8 mouse cellular contexts compared by ENCODE assay signal in genomic region chr14:31165991-31166630, GRCm38 (mm10). TPM values are rescaled to one million over a fixed set of nuclear protein-coding genes. Genes with fewer than 3 reads are reported as not detected.
DNase-seq lines count a peak whose midpoint lies in the region; ATAC-seq and TF ChIP-seq lines count a peak whose summit lies in the region.

No protein-coding gene starts in this region.

- intact Hi-C loops in heart, postnatal 14 days (cut with DNase I), result no loop called here

- peak; percentile 58 for ATAC-seq in Patski
- ATAC-seq in hematopoietic stem cell, adult 5-6 weeks (replicated peaks in 1 of 2; ENCODE audit: insufficient read depth in 1 of 2, low FRiP score in 2 of 2, low TSS enrichment in 1 of 2, low read depth in 1 of 2, poor library complexity in 2 of 2, severe bottlenecking in 2 of 2), result peak; percentile 65 to 75
- ATAC-seq in activated CD4-positive, CD25-positive, alpha-beta regulatory T cell, adult 4 months, result no peak

- in situ Hi-C loops in Patski (cut with MboI; ENCODE audit: low pct_unique_long_range_greater_than_20kb), result no loop called here

- POLR2A ChIA-PET in Patski (lab: Charles Lee), result interaction anchor here (0.7 to 2.2 kb wide), 4 partner anchors 16 to 40 kb away, joined by 3 to 8 read pairs (median 6); partner anchors contain the start of gene Smim4

- H3K27me3 ChIP-seq in Patski, result no peaks in the 10 kb centered on the region

- peak; percentile 98 for DNase-seq in heart, adult 11 months
- no peak for DNase-seq in heart, postnatal 14 days
- peak; percentile 53 for DNase-seq in Patski (ENCODE audit: low read depth, low spot score)
- peak; percentile 47 to 68 for DNase-seq in lung, postnatal 4 days
- no peak for DNase-seq in embryo, embryonic 11 days
- no peak for DNase-seq in yolk sac, embryonic 10.5 days (ENCODE audit: low spot score)

- TF ChIP-seq CTCF in Patski (IDR thresholded peaks at IDR 0.05), result no peak

- CTCF ChIA-PET in Patski (lab: Charles Lee), result interaction anchor here (0.9 to 2.2 kb wide), 5 partner anchors 9 to 39 kb away, joined by 3 to 7 read pairs (median 4); no protein-coding TSS in a partner anchor

RNA-seq across cellular contexts. Expression of gene Stab1, which starts 2.3 kb away (rescaled TPM):
- 10 to 100 TPM; 74.5 to 78.7 TPM for total RNA-seq in heart, postnatal 14 days (2021)
- 0.74 TPM for polyA plus RNA-seq in Patski (2021)
- total RNA-seq in hematopoietic stem cell, adult 5-6 weeks (2017), result 0.25 TPM in 1 of 2 replicates, not detected in the other
- polyA plus RNA-seq in activated CD4-positive, CD25-positive, alpha-beta regulatory T cell, adult 4 months (2017; shearing (Covaris generic)), result 1 to 10 TPM; 1.6 to 1.9 TPM

RNA-seq across cellular contexts. Expression of gene Nt5dc2, which starts 35.3 kb away (rescaled TPM):
- 10 to 100 TPM; 23.5 to 28.2 TPM for total RNA-seq in heart, postnatal 14 days (2021)
- 268 TPM for polyA plus RNA-seq in Patski (2021)
- 54.5 and 57.9 TPM in 2 replicates for total RNA-seq in hematopoietic stem cell, adult 5-6 weeks (2017)
- not detected for polyA plus RNA-seq in activated CD4-positive, CD25-positive, alpha-beta regulatory T cell, adult 4 months (2017; shearing (Covaris generic))

RNA-seq across cellular contexts. Expression of gene Smim4, which starts 37.4 kb away (rescaled TPM):
- 10 to 100 TPM; 74.1 to 83.9 TPM for total RNA-seq in heart, postnatal 14 days (2021)
- polyA plus RNA-seq in Patski (2021), result 75.7 TPM
- total RNA-seq in hematopoietic stem cell, adult 5-6 weeks (2017), result 52.8 and 60.0 TPM in 2 replicates
- 100 to 1,000 TPM in 1 of 2 experiments, 10 to 100 TPM in 1; 76.4 to 122 TPM for polyA plus RNA-seq in activated CD4-positive, CD25-positive, alpha-beta regulatory T cell, adult 4 months (2017; shearing (Covaris generic))

RNA-seq across cellular contexts. Expression of gene Tnnc1, which starts 42.0 kb away (rescaled TPM):
- total RNA-seq in heart, postnatal 14 days (2021), result 1,000 to 10,000 TPM; 4,401 to 4,949 TPM
- polyA plus RNA-seq in Patski (2021), result 8.1 TPM
- total RNA-seq in hematopoietic stem cell, adult 5-6 weeks (2017), result not detected in 2 replicates
- polyA plus RNA-seq in activated CD4-positive, CD25-positive, alpha-beta regulatory T cell, adult 4 months (2017; shearing (Covaris generic)), result not detected

RNA-seq across cellular contexts. Expression of gene Nisch, which starts 50.6 kb away (rescaled TPM):
- total RNA-seq in heart, postnatal 14 days (2021), result 100 to 1,000 TPM; 185 to 197 TPM
- polyA plus RNA-seq in Patski (2021), result 564 TPM
- total RNA-seq in hematopoietic stem cell, adult 5-6 weeks (2017), result 101 and 126 TPM in 2 replicates
- polyA plus RNA-seq in activated CD4-positive, CD25-positive, alpha-beta regulatory T cell, adult 4 months (2017; shearing (Covaris generic)), result 100 to 1,000 TPM; 130 to 131 TPM

Comparison
In these comparisons a context has a peak if more than half of its experiments do, and no peak if none do; other contexts are left out.
1. DNase-seq: peak in heart, adult 11 months (single experiment), Patski (single experiment) and lung, postnatal 4 days (2 of 2); none in heart, postnatal 14 days (0 of 2), embryo, embryonic 11 days (single experiment) and yolk sac, embryonic 10.5 days (single experiment).
2. RNA of gene Stab1, which starts 2.3 kb away (total RNA-seq): 74.5 to 78.7 TPM in heart, postnatal 14 days; 0.25 TPM in hematopoietic stem cell, adult 5-6 weeks; every median in the first group is over 10 times any median in the second.